Mouse (Mus musculus): Measurements from ENCODE around the gene Olfr818.
"Not testable (repeated sequence)": the region's sequence is repeated elsewhere in the genome, so short reads cannot be mapped to it uniquely, and the experiment has no call there.

The Olfr818 gene

DNA sequence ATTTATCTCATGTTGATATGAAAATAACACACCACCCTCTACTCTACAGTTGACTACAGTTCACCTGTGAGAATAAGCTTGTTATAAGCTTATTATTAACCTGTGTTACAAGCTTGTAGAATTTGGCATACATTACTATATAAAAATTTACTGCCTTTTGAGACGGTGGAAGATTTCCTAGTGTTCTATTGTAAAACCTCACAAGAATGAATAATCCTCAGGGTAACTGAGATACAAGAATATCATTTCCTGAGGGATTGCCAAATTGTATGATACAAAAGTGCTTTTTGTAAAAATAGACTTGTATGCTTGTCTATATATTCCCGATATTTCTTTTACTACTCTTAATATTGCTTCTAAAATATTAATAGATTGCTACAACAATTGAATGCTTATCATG is at the start of gene Olfr818:
Gene Olfr818, minus strand, starts transcription at position 101 of the 400 bp plus-strand sequence.
- DNase-seq (ENCODE audit: low read depth) = no peak

DNA sequence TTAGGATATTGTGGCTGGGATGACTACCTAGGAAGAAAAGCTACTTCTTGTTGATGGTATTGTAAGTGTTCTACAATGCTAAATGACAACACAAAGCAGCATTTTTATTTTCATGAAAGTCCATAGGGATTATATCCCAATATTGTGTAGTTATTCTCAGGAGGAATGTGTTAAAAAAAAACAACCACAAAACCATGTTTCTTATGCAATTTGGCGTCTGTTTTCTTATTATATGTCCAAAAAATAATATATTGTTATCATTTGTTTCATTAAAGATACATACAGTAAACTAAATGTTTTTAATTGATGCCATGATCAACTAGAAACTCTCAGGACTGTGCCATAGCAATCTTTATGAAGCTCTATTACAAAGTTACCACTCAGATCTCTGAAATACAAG is 36.1 kb upstream of the Olfr818 start, which contains the start of gene Gm10310:
Gene Gm10310, minus strand, starts transcription at position 101 of the 400 bp plus-strand sequence.
- DNase-seq (ENCODE audit: low read depth) = not testable (repeated sequence)

DNA sequence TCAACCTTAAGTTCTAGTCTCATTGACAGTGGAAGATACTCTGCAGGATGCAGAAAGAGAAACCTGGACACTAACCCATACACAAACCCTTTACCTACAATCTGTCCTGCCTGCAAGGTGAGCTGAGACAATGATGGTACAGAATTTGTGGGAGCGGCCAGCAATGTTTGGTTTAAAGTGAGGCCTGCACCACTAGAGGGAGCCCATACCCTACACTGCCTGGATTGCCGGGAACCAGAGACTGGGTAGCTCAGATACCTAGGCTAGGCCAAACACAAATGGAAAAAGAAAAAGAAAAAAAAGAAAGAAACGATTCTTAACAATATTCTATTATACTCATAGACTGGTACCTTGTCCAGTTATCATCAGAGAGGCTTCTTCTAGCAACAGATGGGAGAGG is 33.0 kb upstream of the Olfr818 start:
- DNase-seq (ENCODE audit: low read depth) = not testable (repeated sequence)

DNA sequence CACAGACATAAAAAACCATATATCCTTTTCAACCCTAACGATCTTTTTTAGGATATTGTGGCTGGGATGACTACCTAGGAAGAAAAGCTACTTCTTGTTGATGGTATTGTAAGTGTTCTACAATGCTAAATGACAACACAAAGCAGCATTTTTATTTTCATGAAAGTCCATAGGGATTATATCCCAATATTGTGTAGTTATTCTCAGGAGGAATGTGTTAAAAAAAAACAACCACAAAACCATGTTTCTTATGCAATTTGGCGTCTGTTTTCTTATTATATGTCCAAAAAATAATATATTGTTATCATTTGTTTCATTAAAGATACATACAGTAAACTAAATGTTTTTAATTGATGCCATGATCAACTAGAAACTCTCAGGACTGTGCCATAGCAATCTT is 27.1 kb upstream of the Olfr818 start, which contains the start of gene Olfr247:
Gene Olfr247, minus strand, starts transcription at position 101 of the 400 bp plus-strand sequence.
- not testable (repeated sequence) for DNase-seq (ENCODE audit: low read depth)

DNA sequence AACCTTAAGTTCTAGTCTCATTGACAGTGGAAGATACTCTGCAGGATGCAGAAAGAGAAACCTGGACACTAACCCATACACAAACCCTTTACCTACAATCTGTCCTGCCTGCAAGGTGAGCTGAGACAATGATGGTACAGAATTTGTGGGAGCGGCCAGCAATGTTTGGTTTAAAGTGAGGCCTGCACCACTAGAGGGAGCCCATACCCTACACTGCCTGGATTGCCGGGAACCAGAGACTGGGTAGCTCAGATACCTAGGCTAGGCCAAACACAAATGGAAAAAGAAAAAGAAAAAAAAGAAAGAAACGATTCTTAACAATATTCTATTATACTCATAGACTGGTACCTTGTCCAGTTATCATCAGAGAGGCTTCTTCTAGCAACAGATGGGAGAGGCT is 24.1 kb upstream of the Olfr818 start:
- not testable (repeated sequence) for DNase-seq (ENCODE audit: low read depth)

DNA sequence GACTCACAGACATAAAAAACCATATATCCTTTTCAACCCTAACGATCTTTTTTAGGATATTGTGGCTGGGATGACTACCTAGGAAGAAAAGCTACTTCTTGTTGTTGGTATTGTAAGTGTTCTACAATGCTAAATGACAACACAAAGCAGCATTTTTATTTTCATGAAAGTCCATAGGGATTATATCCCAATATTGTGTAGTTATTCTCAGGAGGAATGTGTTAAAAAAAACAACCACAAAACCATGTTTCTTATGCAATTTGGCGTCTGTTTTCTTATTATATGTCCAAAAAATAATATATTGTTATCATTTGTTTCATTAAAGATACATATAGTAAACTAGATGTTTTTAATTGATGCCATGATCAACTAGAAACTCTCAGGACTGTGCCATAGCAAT is 18.3 kb upstream of the Olfr818 start, which contains the start of gene Olfr819:
Gene Olfr819, minus strand, starts transcription at position 101 of the 400 bp plus-strand sequence.
- DNase-seq (ENCODE audit: low read depth) = not testable (repeated sequence)

DNA sequence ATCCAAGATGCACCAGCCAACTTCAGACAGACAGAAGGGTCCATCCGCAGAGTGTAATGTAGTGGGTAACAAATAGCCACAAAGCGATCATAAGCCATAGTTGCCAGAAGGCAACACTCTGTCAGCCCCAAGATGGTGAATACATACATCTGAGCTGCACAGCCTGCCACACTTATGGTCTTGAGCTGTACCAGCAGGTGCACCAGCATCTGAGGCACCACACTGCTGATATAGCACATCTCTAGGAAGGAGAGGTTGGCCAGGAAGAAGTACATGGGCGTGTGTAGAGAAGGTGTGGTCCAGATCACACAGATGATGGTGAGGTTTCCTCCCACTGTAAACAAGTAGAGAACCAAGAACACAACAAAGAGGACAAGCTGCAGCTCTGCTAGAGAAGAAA is 17.3 kb upstream of the Olfr818 start:
- DNase-seq (ENCODE audit: low read depth) = not testable (repeated sequence)

DNA sequence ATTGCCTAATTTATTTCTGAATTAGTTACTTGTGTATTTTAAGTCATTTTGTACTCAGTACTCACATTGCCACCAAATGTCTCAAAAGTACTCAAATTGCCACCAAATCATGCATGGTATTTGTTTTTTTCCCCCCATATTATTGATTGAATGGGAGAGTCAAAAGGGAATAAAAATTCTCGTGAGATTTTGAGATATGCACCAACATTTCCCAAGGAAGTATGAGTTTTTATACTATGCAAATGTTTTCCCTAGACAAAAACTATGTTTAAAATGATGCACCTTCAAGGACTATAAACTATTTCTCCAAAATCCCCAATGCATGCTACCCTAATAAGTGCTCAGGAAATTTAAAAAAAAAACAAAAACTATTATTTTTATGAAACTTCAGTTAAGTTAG is 33.4 kb downstream of the Olfr818 start, which contains the start of gene Olfr816:
Gene Olfr816, minus strand, starts transcription at position 101 of the 400 bp plus-strand sequence.
- DNase-seq (ENCODE audit: low read depth) = no peak

DNA sequence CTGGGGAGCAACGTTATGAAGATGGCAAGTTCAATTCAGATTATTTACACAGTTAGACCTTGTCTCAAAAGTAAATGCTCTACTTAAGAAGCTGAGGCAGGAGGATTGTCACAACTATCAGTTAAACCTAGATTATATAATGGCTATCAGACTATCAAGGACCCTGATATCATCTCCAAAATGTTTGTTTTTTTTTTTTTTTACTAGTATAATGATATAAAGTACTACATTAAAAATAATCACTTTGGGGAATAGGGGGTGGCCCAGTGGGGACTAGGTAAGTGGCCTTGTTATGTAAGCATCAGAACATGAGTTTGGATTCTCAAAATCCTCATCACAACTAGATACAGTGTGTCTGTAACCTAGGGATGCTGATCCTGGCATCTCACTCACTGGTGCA is 43.1 kb downstream of the Olfr818 start, which contains the start of gene Olfr815:
Gene Olfr815, minus strand, starts transcription at position 101 of the 400 bp plus-strand sequence.
- not testable (repeated sequence) for DNase-seq (ENCODE audit: low read depth)

Measured in 416B (cell line).